28 mouse cellular contexts compared by ENCODE assay signal in genomic region chr9:113177918-113178235, GRCm38 (mm10).
DNase-seq lines count a peak whose midpoint lies in the region; ATAC-seq and TF ChIP-seq lines count a peak whose summit lies in the region.
"Had no signal": no experiment of that assay in that cellular context is flagged by ENCODE, and none has a peak within 500 bp of the region (broad histone marks: within the 10 kb centered on the region; RNA-seq: fewer than 3 reads in every experiment).

No protein-coding gene starts in this region.

- H3K9ac ChIP-seq in forebrain, embryonic 11.5 days (ENCODE audit: low read length) = no peak overlapping the region
- H3K9ac ChIP-seq in forebrain, embryonic 12.5 days = no peak overlapping the region
- no peak overlapping the region for H3K9ac ChIP-seq in forebrain, postnatal 0 days
- no peak overlapping the region for H3K9ac ChIP-seq in intestine, embryonic 16.5 days (ENCODE audit: low read depth, low read length)
- H3K9ac ChIP-seq: embryonic facial prominence, embryonic 12.5 days; lung, embryonic 15.5 days; midbrain, embryonic 12.5 days; neural tube, embryonic 12.5 days; stomach, embryonic 15.5 days had no signal

- TF ChIP-seq CTCF in cortical plate, adult 2 months (IDR thresholded peaks at IDR 0.05; ENCODE audit: extremely low read depth, insufficient read depth, low read length) = no peak
- TF ChIP-seq CTCF in forebrain, postnatal 0 days (IDR thresholded peaks at IDR 0.05; ENCODE audit: low read depth) = no peak

- H3K36me3 ChIP-seq in forebrain, embryonic 11.5 days (ENCODE audit: control insufficient read depth, insufficient read depth, low read length) = no peaks in the 10 kb centered on the region
- no peaks in the 10 kb centered on the region for H3K36me3 ChIP-seq in forebrain, embryonic 10.5 days (replicated peaks)
- H3K36me3 ChIP-seq in forebrain, embryonic 12.5 days (replicated peaks) = no peaks in the 10 kb centered on the region
- no peaks in the 10 kb centered on the region for H3K36me3 ChIP-seq in forebrain, postnatal 0 days (ENCODE audit: insufficient read depth)
- H3K36me3 ChIP-seq in intestine, embryonic 16.5 days (ENCODE audit: control insufficient read depth, insufficient read depth, low read length) = no peaks in the 10 kb centered on the region
- H3K36me3 ChIP-seq: embryonic facial prominence, embryonic 12.5 days; hindbrain, embryonic 10.5 days; lung, embryonic 15.5 days; midbrain, embryonic 12.5 days; neural tube, embryonic 12.5 days; stomach, embryonic 15.5 days had no signal

- no peak overlapping the region for H3K4me2 ChIP-seq in forebrain, embryonic 11.5 days (ENCODE audit: low read depth, low read length, severe bottlenecking)
- H3K4me2 ChIP-seq in forebrain, embryonic 12.5 days = no peak overlapping the region
- H3K4me2 ChIP-seq in forebrain, postnatal 0 days (ENCODE audit: low read depth) = no peak overlapping the region
- no peak overlapping the region for H3K4me2 ChIP-seq in intestine, embryonic 16.5 days (ENCODE audit: low read depth, low read length)
- H3K4me2 ChIP-seq: embryonic facial prominence, embryonic 12.5 days; liver, embryonic 11.5 days; lung, embryonic 15.5 days; midbrain, embryonic 12.5 days; neural tube, embryonic 12.5 days; stomach, embryonic 15.5 days had no signal

- peak; percentile 47; the same call in 1 of the 2 replicates for ATAC-seq in forebrain, embryonic 11.5 days (replicated peaks; ENCODE audit: low FRiP score)
- peak; percentile 62; the same call in 1 of the 2 replicates for ATAC-seq in forebrain, embryonic 12.5 days (ENCODE audit: low FRiP score)
- no peak for ATAC-seq in forebrain, postnatal 0 days
- no peak for ATAC-seq in intestine, embryonic 16.5 days
- ATAC-seq: activated CD4-positive, CD25-positive, alpha-beta regulatory T cell, adult 4 months; intestine, postnatal 0 days had no signal

- no peaks in the 10 kb centered on the region for H3K4me1 ChIP-seq in forebrain, embryonic 11.5 days (replicated peaks; ENCODE audit: control insufficient read depth, insufficient read depth, low read length)
- no peaks in the 10 kb centered on the region; the same call in 1 of the 2 replicates for H3K4me1 ChIP-seq in forebrain, embryonic 10.5 days
- H3K4me1 ChIP-seq in cortical plate, adult 2 months (ENCODE audit: control insufficient read depth, insufficient read depth, low read length) = peaks cover 3% of the 10 kb centered on the region; the same call in 1 of the 2 replicates
- H3K4me1 ChIP-seq in forebrain, embryonic 12.5 days = peaks cover 5% of the 10 kb centered on the region; the same call in 1 of the 2 replicates
- H3K4me1 ChIP-seq in forebrain, postnatal 0 days (ENCODE audit: insufficient read depth) = no peaks in the 10 kb centered on the region; the same call in 1 of the 2 replicates
- no peaks in the 10 kb centered on the region for H3K4me1 ChIP-seq in intestine, embryonic 16.5 days (ENCODE audit: control insufficient read depth, insufficient read depth, low read length)
- H3K4me1 ChIP-seq: hindbrain, embryonic 10.5 days; lung, embryonic 15.5 days; megakaryocyte, embryonic 14.5 days; midbrain, embryonic 12.5 days; neural tube, embryonic 12.5 days; stomach, embryonic 15.5 days had no signal

- H3K4me3 ChIP-seq in forebrain, embryonic 11.5 days (ENCODE audit: low read depth, low read length) = no peak overlapping the region
- H3K4me3 ChIP-seq in forebrain, embryonic 10.5 days = no peak overlapping the region
- no peak overlapping the region for H3K4me3 ChIP-seq in cortical plate, adult 2 months (ENCODE audit: insufficient read depth, low read length)
- no peak overlapping the region for H3K4me3 ChIP-seq in forebrain, embryonic 12.5 days (replicated peaks)
- H3K4me3 ChIP-seq in forebrain, postnatal 0 days (ENCODE audit: low read depth, low read length) = no peak overlapping the region
- no peak overlapping the region for H3K4me3 ChIP-seq in intestine, embryonic 16.5 days (ENCODE audit: low read length)
- H3K4me3 ChIP-seq: embryonic facial prominence, embryonic 12.5 days; hindbrain, embryonic 10.5 days; lung, embryonic 15.5 days; megakaryocyte, embryonic 14.5 days; midbrain, embryonic 12.5 days; myocyte; neural tube, embryonic 12.5 days; stomach, embryonic 15.5 days had no signal

- WGBS in forebrain, embryonic 11.5 days = 82% methylated on average over 4 of the region's 4 CpGs
- WGBS in forebrain, embryonic 10.5 days = 85% methylated on average over 4 of the region's 4 CpGs
- WGBS in forebrain, embryonic 12.5 days = 78% methylated on average over 4 of the region's 4 CpGs
- WGBS in forebrain, postnatal 0 days = 47% methylated on average over 4 of the region's 4 CpGs
- WGBS in intestine, embryonic 16.5 days = 91% methylated on average over 4 of the region's 4 CpGs

- no peaks in the 10 kb centered on the region for H3K9me3 ChIP-seq in forebrain, embryonic 11.5 days (ENCODE audit: control insufficient read depth, low read length)
- H3K9me3 ChIP-seq in forebrain, embryonic 10.5 days = no peaks in the 10 kb centered on the region
- no peaks in the 10 kb centered on the region for H3K9me3 ChIP-seq in forebrain, embryonic 12.5 days
- no peaks in the 10 kb centered on the region for H3K9me3 ChIP-seq in forebrain, postnatal 0 days (ENCODE audit: low read length)
- no peaks in the 10 kb centered on the region for H3K9me3 ChIP-seq in intestine, embryonic 16.5 days (ENCODE audit: control insufficient read depth, low read length)
- H3K9me3 ChIP-seq: embryonic facial prominence, embryonic 12.5 days; hindbrain, embryonic 10.5 days; lung, embryonic 15.5 days; midbrain, embryonic 12.5 days; neural tube, embryonic 12.5 days; stomach, embryonic 15.5 days had no signal

- H3K27me3 ChIP-seq in forebrain, embryonic 11.5 days (ENCODE audit: control insufficient read depth, insufficient read depth, low read length) = no peaks in the 10 kb centered on the region
- no peaks in the 10 kb centered on the region for H3K27me3 ChIP-seq in forebrain, embryonic 10.5 days (ENCODE audit: poor library complexity, severe bottlenecking)
- H3K27me3 ChIP-seq in forebrain, embryonic 12.5 days = no peaks in the 10 kb centered on the region
- no peaks in the 10 kb centered on the region for H3K27me3 ChIP-seq in forebrain, postnatal 0 days (ENCODE audit: insufficient read depth, low read length)
- H3K27me3 ChIP-seq in intestine, embryonic 16.5 days (replicated peaks; ENCODE audit: control insufficient read depth, insufficient read depth, low read length) = no peaks in the 10 kb centered on the region
- H3K27me3 ChIP-seq: embryonic facial prominence, embryonic 12.5 days; lung, embryonic 15.5 days; megakaryocyte, embryonic 14.5 days; midbrain, embryonic 12.5 days; neural tube, embryonic 12.5 days; stomach, embryonic 15.5 days had no signal

- no peak for TF ChIP-seq POLR2A in cortical plate, adult 2 months (IDR thresholded peaks at IDR 0.05; ENCODE audit: extremely low read depth, insufficient read depth, low read length)

- H3K27ac ChIP-seq in forebrain, embryonic 11.5 days (ENCODE audit: low read depth, low read length) = no peak overlapping the region
- no peak overlapping the region for H3K27ac ChIP-seq in forebrain, embryonic 10.5 days
- H3K27ac ChIP-seq in cortical plate, adult 2 months (ENCODE audit: insufficient read depth, low read length) = peak overlapping the region; percentile 59; the same call in 1 of the 2 replicates
- peak overlapping the region; percentile 75 for H3K27ac ChIP-seq in forebrain, embryonic 12.5 days
- H3K27ac ChIP-seq in forebrain, postnatal 0 days (ENCODE audit: low read depth, low read length) = peak overlapping the region; percentile 78
- H3K27ac ChIP-seq in intestine, embryonic 16.5 days (ENCODE audit: low read length) = no peak overlapping the region
- H3K27ac ChIP-seq: embryonic facial prominence, embryonic 12.5 days; hindbrain, embryonic 10.5 days; lung, embryonic 15.5 days; midbrain, embryonic 12.5 days; neural tube, embryonic 12.5 days; stomach, embryonic 15.5 days had no signal

- no peak for DNase-seq in forebrain, embryonic 11.5 days (ENCODE audit: low spot score)
- DNase-seq in forebrain, embryonic 10.5 days (ENCODE audit: extremely low spot score, low spot score) = no peak
- DNase-seq in forebrain, postnatal 0 days = no peak
- DNase-seq in spleen, postnatal 10 days (ENCODE audit: low spot score in 2 of 2) = no peak
- no peak for DNase-seq in MN1 (ENCODE audit: low spot score)
- DNase-seq: adrenal gland, adult 8-10 months; B cell, adult 2 months; embryo, embryonic 11 days; gastrocnemius, postnatal 14 days; heart, postnatal 14 days; kidney, adult 9 months; kidney, postnatal 10 days; lung, postnatal 36 days; thymus, postnatal 14 days had no signal

Comparison
In these comparisons a context has a peak if more than half of its experiments do, and no peak if none do; other contexts are left out.
1. ATAC-seq: peak in forebrain, embryonic 11.5 days (single experiment) and forebrain, embryonic 12.5 days (single experiment); none in forebrain, postnatal 0 days (single experiment) and intestine, embryonic 16.5 days (single experiment).
2. H3K27ac ChIP-seq: peak in cortical plate, adult 2 months (single experiment), forebrain, embryonic 12.5 days (single experiment) and forebrain, postnatal 0 days (single experiment); none in forebrain, embryonic 11.5 days (single experiment), forebrain, embryonic 10.5 days (single experiment) and intestine, embryonic 16.5 days (single experiment).